In genomic region chr1:78182954-78183353, GRCm38 (mm10) we compare ENCODE assay signal across 17 mouse cellular contexts. TPM values are rescaled to one million over a fixed set of nuclear protein-coding genes. Genes with fewer than 3 reads are reported as not detected.
"Had no signal": no experiment of that assay in that cellular context is flagged by ENCODE, and none has a peak within 500 bp of the region (broad histone marks: within the 10 kb centered on the region; RNA-seq: fewer than 3 reads in every experiment).

No protein-coding gene starts in this region.

- H3K4me2 ChIP-seq: limb, embryonic 13.5 days; stomach, embryonic 15.5 days had no signal

- H3K36me3 ChIP-seq: limb, embryonic 13.5 days; neural tube, embryonic 13.5 days; stomach, embryonic 15.5 days had no signal

- DNase-seq: kidney, adult 18-20 months; kidney, postnatal 10 days; kidney, postnatal 4 days; lung, adult 18-20 months; right cerebral cortex, postnatal 14 days; thymus, adult 2 months; thymus, postnatal 25 days had no signal

- H3K4me1 ChIP-seq: stomach, embryonic 15.5 days had no signal

- H3K9ac ChIP-seq: limb, embryonic 13.5 days; liver, embryonic 14.5 days; neural tube, embryonic 13.5 days; stomach, embryonic 15.5 days had no signal

- H3K4me3 ChIP-seq: layer of hippocampus, adult 2 months; limb, embryonic 13.5 days; neural tube, embryonic 13.5 days; stomach, embryonic 15.5 days had no signal

- H3K27ac ChIP-seq: layer of hippocampus, adult 2 months; limb, embryonic 13.5 days; liver, embryonic 14.5 days; neural tube, embryonic 13.5 days; stomach, embryonic 15.5 days had no signal

- H3K9me3 ChIP-seq: limb, embryonic 13.5 days; neural tube, embryonic 13.5 days; stomach, embryonic 15.5 days had no signal

RNA-seq across cellular contexts. Expression of gene Pax3, which starts 14.0 kb away (rescaled TPM):
- total RNA-seq: layer of hippocampus, adult 2 months; left cerebral cortex, postnatal 36 days; liver, adult 2 months; megakaryocyte progenitor cell, adult 5-6 weeks had no signal
- polyA plus RNA-seq: liver, adult 2 months; liver, embryonic 14.5 days; lung, embryonic 16.5 days; urinary bladder, adult 2 months had no signal
